Mouse (Mus musculus) retina, postnatal 7 days (tissue): ENCODE results near the gene Tnik.

Experiments used
- DNase-seq: peaks from one replicate; pipeline ENCODE4 v3.0.0-alpha.2; 2012; ENCODE audit warnings: low read depth, low spot score

Tnik gene

GRCm38 (mm10) chr3:28467148-28467754 lies 204.2 kb downstream of the Tnik start:
- no peak for DNase-seq

GRCm38 (mm10) chr3:28467871-28468285 lies 204.9 kb downstream of the Tnik start:
- no peak for DNase-seq

GRCm38 (mm10) chr3:28473439-28473838 lies 210.4 kb downstream of the Tnik start:
- no peak for DNase-seq

- DNase-seq = no peak
Measured at GRCm38 (mm10) chr3:28477373-28477772, 214.4 kb downstream of the Tnik start.

- DNase-seq = no peak
Measured at GRCm38 (mm10) chr3:28485716-28486115, 222.7 kb downstream of the Tnik start.

- no peak for DNase-seq
Measured at GRCm38 (mm10) chr3:28487418-28487817, 224.4 kb downstream of the Tnik start.

- no peak for DNase-seq
Measured at GRCm38 (mm10) chr3:28491085-28492041, 228.3 kb downstream of the Tnik start.

GRCm38 (mm10) chr3:28496806-28497502 lies 233.9 kb downstream of the Tnik start:
- DNase-seq = no peak

- DNase-seq = no peak
Measured at GRCm38 (mm10) chr3:28497503-28497857, 234.5 kb downstream of the Tnik start.

GRCm38 (mm10) chr3:28502697-28503096 lies 239.7 kb downstream of the Tnik start:
- DNase-seq = no peak

- no peak for DNase-seq
Measured at GRCm38 (mm10) chr3:28509337-28509935, 246.4 kb downstream of the Tnik start.

GRCm38 (mm10) chr3:28523004-28523482 lies 260.0 kb downstream of the Tnik start:
- no peak for DNase-seq

GRCm38 (mm10) chr3:28523541-28524165 lies 260.6 kb downstream of the Tnik start:
- DNase-seq = no peak

GRCm38 (mm10) chr3:28524562-28524961 lies 261.5 kb downstream of the Tnik start:
- no peak for DNase-seq

GRCm38 (mm10) chr3:28526671-28527070 lies 263.7 kb downstream of the Tnik start:
- DNase-seq = no peak

- DNase-seq = no peak
Measured at GRCm38 (mm10) chr3:28527231-28527630, 264.2 kb downstream of the Tnik start.

GRCm38 (mm10) chr3:28529548-28529947 lies 266.5 kb downstream of the Tnik start:
- DNase-seq = no peak

- DNase-seq = no peak
Measured at GRCm38 (mm10) chr3:28531294-28531956, 268.4 kb downstream of the Tnik start.

- DNase-seq = no peak
Measured at GRCm38 (mm10) chr3:28532666-28533065, 269.7 kb downstream of the Tnik start.

GRCm38 (mm10) chr3:28540121-28540520 lies 277.1 kb downstream of the Tnik start:
- DNase-seq = no peak

GRCm38 (mm10) chr3:28542941-28543340 lies 279.9 kb downstream of the Tnik start:
- no peak for DNase-seq
